Mouse (Mus musculus) G1E-ER4 (cell line): ENCODE results near the gene Map3k12. TPM values are rescaled to one million over a fixed set of nuclear protein-coding genes. Genes with fewer than 3 reads are reported as not detected.

Source experiments
- GATA1 ChIP-seq: IDR thresholded peaks from one replicate; pipeline ENCODE4 v1.8.0; 2012; ENCODE audit warnings: low read length, inconsistent platforms
- polyA plus RNA-seq: library from polyadenylated mRNA; stranded (reverse); fragments of >175 nt; gene quantifications from 2 replicates; pipeline ENCODE4 v1.2.3, GENCODE M21; 2012

Gene Map3k12
- polyA plus RNA-seq, 1 experiment: 1.3 TPM

GRCm38 (mm10) chr15:102458050-102458736 is 58.7 kb downstream of the Map3k12 start:
- no peak for TF ChIP-seq GATA1

- TF ChIP-seq GATA1: no peak
Measured at GRCm38 (mm10) chr15:102455993-102456392, 60.9 kb downstream of the Map3k12 start.

- TF ChIP-seq GATA1: no peak
Measured at GRCm38 (mm10) chr15:102451666-102452430, 65.0 kb downstream of the Map3k12 start.

GRCm38 (mm10) chr15:102450928-102451327 is 65.9 kb downstream of the Map3k12 start:
- no peak for TF ChIP-seq GATA1

- TF ChIP-seq GATA1: no peak
Measured at GRCm38 (mm10) chr15:102449366-102449765, 67.5 kb downstream of the Map3k12 start.

Other genes with a start within 250 kb of the Map3k12 start
- gene Gm9918, start 246.5 kb downstream of the Map3k12 start, polyA plus RNA-seq: not detected in 2 replicates
- 74.7 and 76.7 TPM in 2 replicates for gene Mfsd5, start 237.6 kb downstream of the Map3k12 start, polyA plus RNA-seq
- 38.5 and 42.8 TPM in 2 replicates for gene Espl1, start 220.8 kb downstream of the Map3k12 start, polyA plus RNA-seq
- 9.9 and 26.7 TPM in 2 replicates for gene Pfdn5, start 190.9 kb downstream of the Map3k12 start, polyA plus RNA-seq
- gene Myg1, start 185.4 kb downstream of the Map3k12 start, polyA plus RNA-seq: 74.6 and 92.3 TPM in 2 replicates
- gene Aaas, start 166.3 kb downstream of the Map3k12 start, polyA plus RNA-seq: 194 and 207 TPM in 2 replicates
- not detected in 2 replicates for gene Sp7, start 149.9 kb downstream of the Map3k12 start, polyA plus RNA-seq
- gene Sp1, start 110.9 kb downstream of the Map3k12 start, polyA plus RNA-seq: 15.3 and 42.1 TPM in 2 replicates
- gene Amhr2, start 71.7 kb downstream of the Map3k12 start, polyA plus RNA-seq: not detected in 2 replicates
- 56.7 and 227 TPM in 2 replicates for gene Prr13, start 58.0 kb downstream of the Map3k12 start, polyA plus RNA-seq
- gene Pcbp2, start 46.5 kb downstream of the Map3k12 start, polyA plus RNA-seq: 289 and 813 TPM in 2 replicates
- gene Gm10337, start 13.3 kb downstream of the Map3k12 start, polyA plus RNA-seq: not detected in 2 replicates
- 75.2 and 86.3 TPM in 2 replicates for gene Tarbp2, start 1.1 kb upstream of the Map3k12 start, polyA plus RNA-seq
- 1.4 and 1.7 TPM in 2 replicates for gene Npff, start 7.9 kb upstream of the Map3k12 start, polyA plus RNA-seq
- gene Gm28047, start 108.0 kb upstream of the Map3k12 start, polyA plus RNA-seq: 0.09 TPM in 1 of 2 replicates, not detected in the other
- gene Atf7, start 108.4 kb upstream of the Map3k12 start, polyA plus RNA-seq: 9.3 and 13.2 TPM in 2 replicates
- 65.3 and 313 TPM in 2 replicates for gene Atp5g2, start 155.3 kb upstream of the Map3k12 start, polyA plus RNA-seq
- gene Calcoco1, start 205.1 kb upstream of the Map3k12 start, polyA plus RNA-seq: 9.6 and 11.3 TPM in 2 replicates